Mouse (Mus musculus): ENCODE measurements at regions not wholly inside any gene's neighbourhood (a gene's known extent, or its start where the extent isn't known, plus 50 kb on each side); places are given as distances from the start of the nearest gene placed in this dataset.
"Not testable (repeated sequence)": the region's sequence is repeated elsewhere in the genome, so short reads cannot be mapped to it uniquely, and the experiment has no call there.

GRCm38 (mm10) chr15:8766208-8766607 lies 55.6 kb upstream of the Slc1a3 start:
- TF ChIP-seq MAFK (IDR thresholded peaks at IDR 0.05; ENCODE audit: insufficient read depth, low read depth, low read length); ZC3H11A (IDR thresholded peaks at IDR 0.05; ENCODE audit: borderline replicate concordance, low read depth, low read length): not testable (repeated sequence)

Data from ES-E14 (cell line).